Mouse (Mus musculus) NIH3T3 (cell line): ENCODE data around the gene Fancc.
"Not testable (repeated sequence)": the region's sequence is repeated elsewhere in the genome, so short reads cannot be mapped to it uniquely, and the experiment has no call there.

Experiments
- DNase-seq: peaks from one replicate; pipeline ENCODE4 v3.0.0-alpha.2; 2012; ENCODE audit warnings: low read depth

The Fancc gene

GRCm38 (mm10) chr13:63316407-63316806, 180.7 kb downstream of the Fancc start:
- no peak for DNase-seq

- no peak for DNase-seq
These were observed 181.3 kb downstream of the Fancc start for GRCm38 (mm10) chr13:63315777-63316176.

GRCm38 (mm10) chr13:63315111-63315510, 182.0 kb downstream of the Fancc start:
- not testable (repeated sequence) for DNase-seq

- DNase-seq, result no peak
These were observed 182.5 kb downstream of the Fancc start for GRCm38 (mm10) chr13:63314608-63314920.

- DNase-seq, result no peak
These were observed 183.1 kb downstream of the Fancc start for GRCm38 (mm10) chr13:63313748-63314607.

- DNase-seq, result no peak
These were observed 183.8 kb downstream of the Fancc start for GRCm38 (mm10) chr13:63313247-63313646.

- no peak for DNase-seq
These were observed 185.9 kb downstream of the Fancc start for GRCm38 (mm10) chr13:63311156-63311555.

- no peak for DNase-seq
These were observed 187.5 kb downstream of the Fancc start for GRCm38 (mm10) chr13:63309563-63309962.

GRCm38 (mm10) chr13:63306768-63307167, 190.3 kb downstream of the Fancc start:
- DNase-seq, result no peak

GRCm38 (mm10) chr13:63305160-63306011, 191.7 kb downstream of the Fancc start:
- DNase-seq, result no peak

- peak; percentile 19 for DNase-seq
These were observed 192.3 kb downstream of the Fancc start for GRCm38 (mm10) chr13:63304799-63305159.

GRCm38 (mm10) chr13:63304124-63304792, 192.8 kb downstream of the Fancc start:
- DNase-seq, result peak; percentile 53

GRCm38 (mm10) chr13:63302381-63302780, 194.7 kb downstream of the Fancc start:
- no peak for DNase-seq

- no peak for DNase-seq
These were observed 195.3 kb downstream of the Fancc start for GRCm38 (mm10) chr13:63301764-63302209.

- no peak for DNase-seq
These were observed 196.1 kb downstream of the Fancc start for GRCm38 (mm10) chr13:63300929-63301328.

GRCm38 (mm10) chr13:63298931-63299330, 198.1 kb downstream of the Fancc start:
- no peak for DNase-seq

GRCm38 (mm10) chr13:63297933-63298332, 199.1 kb downstream of the Fancc start:
- DNase-seq, result no peak

GRCm38 (mm10) chr13:63297003-63297402, 200.1 kb downstream of the Fancc start:
- DNase-seq, result no peak

- no peak for DNase-seq
These were observed 200.8 kb downstream of the Fancc start for GRCm38 (mm10) chr13:63296300-63296699.

- no peak for DNase-seq
These were observed 202.5 kb downstream of the Fancc start for GRCm38 (mm10) chr13:63294359-63295193.

- DNase-seq, result no peak
These were observed 203.4 kb downstream of the Fancc start for GRCm38 (mm10) chr13:63293647-63294046.

- DNase-seq, result no peak
These were observed 206.1 kb downstream of the Fancc start for GRCm38 (mm10) chr13:63291016-63291415.
